Mouse (Mus musculus) stomach, postnatal 0 days (tissue): ENCODE results near the gene Sco1.

ENCODE experiments used
- CTCF ChIP-seq: IDR thresholded peaks from 2 replicates; pipeline ENCODE4 v1.5.1; 2016; ENCODE audit warnings: antibody characterized with exemption, low read depth, mild to moderate bottlenecking, moderate library complexity
- EP300 ChIP-seq: optimal IDR thresholded peaks from 2 replicates; pipeline ENCODE3; 2016; ENCODE audit warnings: antibody characterized with exemption

- TF ChIP-seq CTCF (no peak), EP300 (no peak)
Observed at GRCm38 (mm10) chr11:67072615-67073130, 20.2 kb downstream of the Sco1 start.
